Mouse (Mus musculus): Measurements from ENCODE around the gene Cpne7. TPM values are rescaled to one million over a fixed set of nuclear protein-coding genes. Genes with fewer than 3 reads are reported as not detected.

The Cpne7 gene
- polyA plus RNA-seq, 1 experiment = 0.16 TPM

DNA sequence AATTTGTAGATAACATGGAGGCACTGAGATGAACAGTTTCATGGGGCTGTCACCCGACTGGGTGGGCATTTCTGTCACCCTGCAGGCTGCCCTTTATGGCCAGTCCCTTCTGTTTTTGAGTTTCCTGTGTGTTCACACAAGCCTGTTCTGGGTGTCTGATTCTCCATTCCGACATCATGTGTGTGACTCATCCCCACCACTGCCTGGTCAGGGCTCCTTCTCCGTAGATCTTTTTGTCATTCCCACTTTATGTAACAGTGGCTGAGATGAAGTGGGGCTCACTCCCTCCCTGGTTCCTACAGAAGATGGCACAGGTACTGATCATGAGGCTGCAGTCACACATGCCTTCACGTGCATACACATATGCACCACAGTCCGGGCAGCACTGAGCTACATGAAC lies 5.5 kb downstream of the Cpne7 start:
- no peaks in the 10 kb centered on the region for H3K79me2 ChIP-seq (ENCODE audit: control insufficient read depth, insufficient read depth)
- TF ChIP-seq POLR2AphosphoS2 (IDR thresholded peaks at IDR 0.05; ENCODE audit: insufficient read length, low read depth) = no peak
- no peak overlapping the region for H3K4me2 ChIP-seq (ENCODE audit: low read depth)
- H3K27me3 ChIP-seq (ENCODE audit: control insufficient read depth, insufficient read depth, insufficient read length) = peaks cover 5% of the 10 kb centered on the region
- H3ac ChIP-seq (ENCODE audit: control insufficient read depth, insufficient read length) = no peak overlapping the region
- no peak overlapping the region for H3K4me3 ChIP-seq
- no peaks in the 10 kb centered on the region for H3K36me3 ChIP-seq (ENCODE audit: control insufficient read depth, insufficient read depth)

DNA sequence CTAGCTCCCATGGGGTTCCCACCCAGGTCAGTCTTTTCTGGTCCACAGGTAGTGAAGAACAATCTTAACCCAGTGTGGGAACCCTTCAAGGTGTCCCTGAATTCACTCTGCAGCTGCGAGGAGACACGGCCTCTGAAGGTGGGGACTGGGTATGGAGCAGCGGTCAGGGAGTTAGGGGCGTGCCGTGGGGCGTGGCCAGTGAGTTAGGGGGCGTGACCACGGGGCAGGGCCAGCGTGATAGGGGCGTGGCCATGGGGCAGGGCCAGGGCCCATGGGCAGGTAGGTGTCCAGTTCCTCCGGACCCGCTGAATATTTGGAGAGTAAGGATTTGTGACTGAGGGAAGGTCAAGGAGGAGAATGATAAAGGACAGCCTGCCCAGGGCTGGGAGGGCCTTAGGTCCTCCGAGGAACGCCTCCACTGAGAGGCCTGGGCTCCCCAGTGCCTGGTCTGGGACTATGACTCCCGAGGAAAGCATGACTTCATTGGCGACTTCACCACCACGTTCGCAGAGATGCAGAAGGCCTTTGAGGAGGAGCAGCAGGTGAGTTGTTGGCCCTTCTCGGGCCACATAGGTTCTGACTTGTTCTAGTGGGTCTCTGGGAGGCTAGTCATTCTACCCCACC lies 9.1 kb downstream of the Cpne7 start:
- Histone ChIP-seq H3K4me3 (no peak overlapping the region), H3K79me2 (ENCODE audit: control insufficient read depth, insufficient read depth) (no peaks in the 10 kb centered on the region), H3K27me3 (ENCODE audit: control insufficient read depth, insufficient read depth, insufficient read length) (no peaks in the 10 kb centered on the region), H3K36me3 (ENCODE audit: control insufficient read depth, insufficient read depth) (no peaks in the 10 kb centered on the region), H3K4me2 (ENCODE audit: low read depth) (no peak overlapping the region), H3ac (ENCODE audit: control insufficient read depth, insufficient read length) (no peak overlapping the region)
- TF ChIP-seq MYOD1 (IDR thresholded peaks at IDR 0.05; ENCODE audit: control insufficient read depth in 1 of 3, insufficient read length in 2 of 3, low read depth in 2 of 3) = no peak
- no peak for TF ChIP-seq REST (IDR thresholded peaks at IDR 0.05; ENCODE audit: insufficient read depth, insufficient read length)
- no peak for TF ChIP-seq E2F4 (IDR thresholded peaks at IDR 0.05; ENCODE audit: insufficient read depth)
- no peak for TF ChIP-seq POLR2AphosphoS2 (IDR thresholded peaks at IDR 0.05; ENCODE audit: insufficient read length, low read depth)
- no peak for TF ChIP-seq MYOG (IDR thresholded peaks at IDR 0.05; ENCODE audit: control insufficient read depth in 1 of 3, insufficient read depth in 1 of 3, insufficient read length in 2 of 3, low read depth in 2 of 3)
- TF ChIP-seq TCF3 (IDR thresholded peaks at IDR 0.05; ENCODE audit: insufficient read length, low read depth) = no peak
- TF ChIP-seq POLR2A (IDR thresholded peaks at IDR 0.05; ENCODE audit: insufficient read length, low read depth) = no peak

DNA sequence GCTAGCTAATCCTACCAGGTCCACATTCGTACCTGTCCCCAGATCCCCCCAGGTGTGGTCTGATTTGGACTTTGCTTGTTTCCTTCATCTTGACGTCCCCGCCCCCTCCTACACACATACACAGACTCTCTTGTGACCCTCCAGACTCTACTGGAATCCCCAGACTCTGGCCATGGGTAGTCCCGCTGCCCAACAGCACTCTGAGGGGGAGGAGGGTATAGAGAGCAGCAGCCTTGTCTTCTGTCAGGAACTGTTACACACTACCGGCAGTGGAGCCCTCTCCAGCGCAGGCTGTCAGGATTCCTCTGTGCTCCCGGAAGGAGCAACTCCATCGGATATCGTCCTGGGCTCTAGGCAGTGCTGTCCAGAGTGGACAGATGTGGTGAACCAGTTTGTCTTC lies 13.9 kb downstream of the Cpne7 start:
- TF ChIP-seq CEBPB (IDR thresholded peaks at IDR 0.05; ENCODE audit: insufficient read depth, poor library complexity, severe bottlenecking) (no peak), E2F4 (IDR thresholded peaks at IDR 0.05; ENCODE audit: insufficient read depth) (no peak), TCF3 (IDR thresholded peaks at IDR 0.05; ENCODE audit: insufficient read length, low read depth) (no peak), USF1 (IDR thresholded peaks at IDR 0.05; ENCODE audit: low read depth) (no peak), MYOD1 (IDR thresholded peaks at IDR 0.05; ENCODE audit: control insufficient read depth in 1 of 3, insufficient read length in 2 of 3, low read depth in 2 of 3) (no peak), TCF12 (IDR thresholded peaks at IDR 0.05; ENCODE audit: insufficient read depth, poor library complexity, severe bottlenecking) (no peak), REST (IDR thresholded peaks at IDR 0.05; ENCODE audit: insufficient read depth, insufficient read length) (no peak), MAX (IDR thresholded peaks at IDR 0.05; ENCODE audit: low read depth) (no peak), POLR2AphosphoS2 (IDR thresholded peaks at IDR 0.05; ENCODE audit: insufficient read length, low read depth) (no peak), SRF (IDR thresholded peaks at IDR 0.05; ENCODE audit: control insufficient read depth, insufficient read length, low read depth) (no peak), MYOG (IDR thresholded peaks at IDR 0.05; ENCODE audit: control insufficient read depth in 1 of 3, insufficient read depth in 1 of 3, insufficient read length in 2 of 3, low read depth in 2 of 3) (no peak), POLR2A (IDR thresholded peaks at IDR 0.05; ENCODE audit: insufficient read length, low read depth) (no peak)
- Histone ChIP-seq H3K4me3 (no peak overlapping the region), H3K79me2 (ENCODE audit: control insufficient read depth, insufficient read depth) (no peaks in the 10 kb centered on the region), H3K27me3 (ENCODE audit: control insufficient read depth, insufficient read depth, insufficient read length) (no peaks in the 10 kb centered on the region), H3ac (ENCODE audit: control insufficient read depth, insufficient read length) (no peak overlapping the region), H3K36me3 (ENCODE audit: control insufficient read depth, insufficient read depth) (no peaks in the 10 kb centered on the region), H3K4me2 (ENCODE audit: low read depth) (no peak overlapping the region)

DNA sequence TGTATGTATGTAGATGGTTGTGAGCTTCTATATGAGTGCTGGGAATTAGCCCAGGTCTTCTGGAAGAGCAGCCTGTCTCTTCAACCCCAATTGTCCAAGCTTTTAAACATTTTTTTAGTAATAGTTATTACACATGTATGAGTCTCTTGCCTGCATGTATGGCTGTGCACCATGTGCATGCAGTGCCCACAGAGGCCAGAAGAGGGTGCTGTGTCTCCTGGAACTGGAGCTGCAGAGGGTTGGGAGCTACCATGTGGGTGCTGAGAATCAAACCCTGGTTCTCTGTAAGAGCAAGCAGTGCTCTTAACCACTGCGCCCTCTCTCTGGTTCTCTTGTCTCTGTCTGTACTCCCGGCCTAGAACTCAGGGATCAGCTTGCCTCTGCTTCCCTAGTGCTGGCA lies 15.8 kb downstream of the Cpne7 start:
- H3K27me3 ChIP-seq (ENCODE audit: control insufficient read depth, insufficient read depth, insufficient read length) = no peaks in the 10 kb centered on the region
- no peaks in the 10 kb centered on the region for H3K79me2 ChIP-seq (ENCODE audit: control insufficient read depth, insufficient read depth)
- TF ChIP-seq SRF (IDR thresholded peaks at IDR 0.05; ENCODE audit: control insufficient read depth, insufficient read length, low read depth) (no peak), E2F4 (IDR thresholded peaks at IDR 0.05; ENCODE audit: insufficient read depth) (no peak), MAX (IDR thresholded peaks at IDR 0.05; ENCODE audit: low read depth) (no peak), USF1 (IDR thresholded peaks at IDR 0.05; ENCODE audit: low read depth) (no peak), POLR2A (IDR thresholded peaks at IDR 0.05; ENCODE audit: insufficient read length, low read depth) (no peak), MYOD1 (IDR thresholded peaks at IDR 0.05; ENCODE audit: control insufficient read depth in 1 of 3, insufficient read length in 2 of 3, low read depth in 2 of 3) (no peak), MYOG (IDR thresholded peaks at IDR 0.05; ENCODE audit: control insufficient read depth in 1 of 3, insufficient read depth in 1 of 3, insufficient read length in 2 of 3, low read depth in 2 of 3) (no peak), TCF12 (IDR thresholded peaks at IDR 0.05; ENCODE audit: insufficient read depth, poor library complexity, severe bottlenecking) (no peak), TCF3 (IDR thresholded peaks at IDR 0.05; ENCODE audit: insufficient read length, low read depth) (no peak), POLR2AphosphoS2 (IDR thresholded peaks at IDR 0.05; ENCODE audit: insufficient read length, low read depth) (no peak), CEBPB (IDR thresholded peaks at IDR 0.05; ENCODE audit: insufficient read depth, poor library complexity, severe bottlenecking) (no peak), REST (IDR thresholded peaks at IDR 0.05; ENCODE audit: insufficient read depth, insufficient read length) (no peak)
- H3K4me2 ChIP-seq (ENCODE audit: low read depth) = no peak overlapping the region
- H3ac ChIP-seq (ENCODE audit: control insufficient read depth, insufficient read length) = no peak overlapping the region
- no peaks in the 10 kb centered on the region for H3K36me3 ChIP-seq (ENCODE audit: control insufficient read depth, insufficient read depth)
- no peak overlapping the region for H3K4me3 ChIP-seq

DNA sequence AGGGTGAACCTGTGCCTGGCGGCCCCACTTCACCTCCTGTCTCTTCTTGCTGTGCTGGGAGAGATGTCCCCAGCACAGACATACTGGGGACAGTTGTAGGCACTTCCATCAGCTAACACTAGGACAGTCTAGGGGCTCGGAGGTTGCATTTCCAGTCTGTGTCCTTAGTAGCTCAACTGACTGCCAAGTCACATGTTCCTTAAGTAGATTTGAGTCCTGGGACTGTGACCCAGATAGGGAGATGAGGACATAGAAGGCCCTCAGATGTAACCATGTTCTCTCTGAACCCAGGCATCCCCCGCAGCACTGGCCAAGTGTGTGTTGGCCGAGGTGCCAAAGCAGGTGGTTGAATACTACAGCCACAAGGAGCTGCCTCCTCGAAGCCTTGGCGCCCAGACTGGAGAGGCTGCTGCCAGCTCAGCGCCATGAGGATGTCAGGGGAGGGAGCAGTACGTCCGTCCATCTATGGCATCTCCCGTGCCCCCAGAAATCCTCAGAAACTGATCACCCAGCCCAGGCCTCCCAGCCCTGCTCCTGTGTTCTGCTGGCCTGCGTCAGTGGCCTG lies 17.1 kb downstream of the Cpne7 start:
- Histone ChIP-seq H3K4me2 (ENCODE audit: low read depth) (no peak overlapping the region), H3ac (ENCODE audit: control insufficient read depth, insufficient read length) (no peak overlapping the region), H3K27me3 (ENCODE audit: control insufficient read depth, insufficient read depth, insufficient read length) (no peaks in the 10 kb centered on the region), H3K79me2 (ENCODE audit: control insufficient read depth, insufficient read depth) (no peaks in the 10 kb centered on the region), H3K4me3 (no peak overlapping the region), H3K36me3 (ENCODE audit: control insufficient read depth, insufficient read depth) (no peaks in the 10 kb centered on the region)
- TF ChIP-seq SRF (IDR thresholded peaks at IDR 0.05; ENCODE audit: control insufficient read depth, insufficient read length, low read depth) = no peak
- TF ChIP-seq MYOD1 (IDR thresholded peaks at IDR 0.05; ENCODE audit: control insufficient read depth in 1 of 3, insufficient read length in 2 of 3, low read depth in 2 of 3) = no peak
- no peak for TF ChIP-seq USF1 (IDR thresholded peaks at IDR 0.05; ENCODE audit: low read depth)
- TF ChIP-seq REST (IDR thresholded peaks at IDR 0.05; ENCODE audit: insufficient read depth, insufficient read length) = no peak
- TF ChIP-seq MAX (IDR thresholded peaks at IDR 0.05; ENCODE audit: low read depth) = no peak
- TF ChIP-seq E2F4 (IDR thresholded peaks at IDR 0.05; ENCODE audit: insufficient read depth) = no peak
- TF ChIP-seq TCF3 (IDR thresholded peaks at IDR 0.05; ENCODE audit: insufficient read length, low read depth) = no peak
- no peak for TF ChIP-seq MYOG (IDR thresholded peaks at IDR 0.05; ENCODE audit: control insufficient read depth in 1 of 3, insufficient read depth in 1 of 3, insufficient read length in 2 of 3, low read depth in 2 of 3)
- TF ChIP-seq POLR2AphosphoS2 (IDR thresholded peaks at IDR 0.05; ENCODE audit: insufficient read length, low read depth) = no peak
- TF ChIP-seq POLR2A (IDR thresholded peaks at IDR 0.05; ENCODE audit: insufficient read length, low read depth) = no peak
- TF ChIP-seq CEBPB (IDR thresholded peaks at IDR 0.05; ENCODE audit: insufficient read depth, poor library complexity, severe bottlenecking) = no peak
- TF ChIP-seq TCF12 (IDR thresholded peaks at IDR 0.05; ENCODE audit: insufficient read depth, poor library complexity, severe bottlenecking) = no peak
